ENCODE assay signal across 8 mouse cellular contexts in the genomic region with DNA sequence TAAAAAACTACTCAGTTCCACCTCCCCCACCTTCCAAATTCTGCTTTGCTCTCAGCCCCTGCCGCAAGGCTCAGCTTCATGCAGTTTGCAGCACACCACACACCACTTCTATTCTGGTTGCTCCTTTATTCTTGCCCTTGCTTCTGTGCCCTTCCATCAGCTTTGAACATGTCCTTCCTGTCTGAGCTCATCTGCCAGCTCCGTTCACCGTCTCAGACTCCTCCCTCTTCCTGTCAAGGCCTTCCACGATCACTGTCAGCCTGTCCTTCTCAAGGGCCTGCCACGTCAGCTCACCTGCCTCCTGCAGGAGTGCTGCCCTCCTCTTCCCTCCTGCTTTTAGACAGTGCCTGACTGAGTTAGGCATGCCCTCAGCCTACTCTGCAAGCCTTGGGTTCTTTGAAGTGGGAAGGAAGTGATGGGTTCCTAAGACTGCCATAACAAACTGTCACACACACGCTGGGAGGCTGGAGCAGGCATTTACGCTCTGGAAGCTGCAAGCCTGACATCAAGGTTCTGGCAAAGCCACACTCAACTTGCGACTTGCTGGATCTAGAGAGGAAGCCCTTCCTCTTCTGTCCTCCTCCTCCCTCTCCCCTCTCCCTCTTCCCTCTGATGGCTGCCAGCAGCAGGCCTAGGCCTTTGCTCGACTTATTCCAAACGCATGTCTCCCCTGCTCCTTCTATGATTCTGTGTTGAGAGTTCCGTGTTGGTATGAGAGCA.
DNase-seq lines count a peak whose midpoint lies in the region; ATAC-seq and TF ChIP-seq lines count a peak whose summit lies in the region.

No protein-coding gene starts in this region.

- H3K27ac ChIP-seq in liver, adult 2 months (replicated peaks; ENCODE audit: insufficient read depth, low read depth, low read length) = peak overlapping the region; percentile 58
- peak overlapping the region; percentile 44 for H3K27ac ChIP-seq in heart, postnatal 0 days (ENCODE audit: low read depth)

- no peaks in the 10 kb centered on the region for H3K27me3 ChIP-seq in liver, adult 2 months (ENCODE audit: control insufficient read depth, insufficient read depth, low read length)
- no peaks in the 10 kb centered on the region for H3K27me3 ChIP-seq in heart, postnatal 0 days (ENCODE audit: control insufficient read depth, insufficient read depth, low read length)

- H3K79me2 ChIP-seq in liver, adult 2 months (ENCODE audit: control insufficient read depth, insufficient read depth, low read length) = no peaks in the 10 kb centered on the region

- TF ChIP-seq EP300 in heart, postnatal 0 days (IDR thresholded peaks at IDR 0.05; ENCODE audit: low read depth) = no peak

- no peak overlapping the region for H3K9ac ChIP-seq in liver, adult 2 months (ENCODE audit: low read depth, low read length)
- no peak overlapping the region for H3K9ac ChIP-seq in heart, postnatal 0 days (replicated peaks; ENCODE audit: low read depth, low read length)

- no peaks in the 10 kb centered on the region for H3K9me3 ChIP-seq in heart, postnatal 0 days (replicated peaks; ENCODE audit: control insufficient read depth, low read length)

- no peaks in the 10 kb centered on the region for H3K36me3 ChIP-seq in liver, adult 2 months (ENCODE audit: control insufficient read depth, insufficient read depth, low read length)
- no peaks in the 10 kb centered on the region for H3K36me3 ChIP-seq in heart, postnatal 0 days (replicated peaks; ENCODE audit: control insufficient read depth, insufficient read depth, low read length)

- TF ChIP-seq POLR2A in liver, adult 2 months (IDR thresholded peaks at IDR 0.05; ENCODE audit: extremely low read depth, insufficient read depth, low read length) = no peak
- TF ChIP-seq POLR2A in lung, adult 2 months (IDR thresholded peaks at IDR 0.05; ENCODE audit: borderline replicate concordance, extremely low read depth, low read depth, low read length) = peak; percentile 60; the same call in 1 of the 2 replicates

- no peak for TF ChIP-seq CTCF in liver, adult 2 months (IDR thresholded peaks at IDR 0.05; ENCODE audit: low read depth, low read length)
- no peak for TF ChIP-seq CTCF in heart, postnatal 0 days (IDR thresholded peaks at IDR 0.05; ENCODE audit: low read depth)
- no peak for TF ChIP-seq CTCF in lung, adult 2 months (IDR thresholded peaks at IDR 0.05; ENCODE audit: insufficient read depth, low read length)

- no peak for DNase-seq in liver, adult 2 months (ENCODE audit: extremely low read depth, low read depth, low spot score)
- no peak for DNase-seq in liver
- peak; percentile 93 for DNase-seq in brain, adult 2 months (ENCODE audit: low read depth, low spot score)
- peak; percentile 41 for DNase-seq in heart, postnatal 0 days (ENCODE audit: low spot score)
- DNase-seq in lung, adult 2 months = peak; percentile 36
- no peak for DNase-seq in gastrocnemius, postnatal 4 days (ENCODE audit: low spot score in 2 of 2)
- DNase-seq in testis, postnatal 10 days (ENCODE audit: low spot score) = no peak

- H3K4me3 ChIP-seq in liver, adult 2 months (ENCODE audit: insufficient read depth, low read depth, low read length) = no peak overlapping the region
- H3K4me3 ChIP-seq in heart, postnatal 0 days (ENCODE audit: low read depth, low read length) = no peak overlapping the region
- no peak overlapping the region for H3K4me3 ChIP-seq in lung, adult 2 months (replicated peaks; ENCODE audit: extremely low read depth, low read depth, low read length)

- no peaks in the 10 kb centered on the region; the same call in 1 of the 2 replicates for H3K4me1 ChIP-seq in liver, adult 2 months (ENCODE audit: control insufficient read depth, insufficient read depth, low read length)
- H3K4me1 ChIP-seq in heart, postnatal 0 days (ENCODE audit: control insufficient read depth, insufficient read depth) = peaks cover 22% of the 10 kb centered on the region
- peaks cover 10% of the 10 kb centered on the region for H3K4me1 ChIP-seq in lung, adult 2 months (ENCODE audit: control insufficient read depth, insufficient read depth, low read length)

- 76% methylated on average over 11 of the region's 11 CpGs for WGBS in liver, adult 2 months
- 36% methylated on average over 11 of the region's 11 CpGs for WGBS in heart, postnatal 0 days
- WGBS in lung, adult 2 months = 38% methylated on average over 11 of the region's 11 CpGs

- H3K4me2 ChIP-seq in heart, postnatal 0 days (ENCODE audit: low read depth, low read length) = no peak overlapping the region

- ATAC-seq in heart, postnatal 0 days (ENCODE audit: insufficient read depth, low read depth) = no peak
- ATAC-seq in neutrophil, adult 5-6 weeks (ENCODE audit: extremely low read depth, insufficient number of reproducible peaks, low FRiP score, poor library complexity, severe bottlenecking) = peak; percentile 68

Comparison
In these comparisons a context has a peak if more than half of its experiments do, and no peak if none do; other contexts are left out.
1. DNase-seq: peak in brain, adult 2 months (single experiment), heart, postnatal 0 days (single experiment) and lung, adult 2 months (single experiment); none in liver, adult 2 months (single experiment), liver (single experiment), gastrocnemius, postnatal 4 days (0 of 2) and testis, postnatal 10 days (single experiment).